Mouse (Mus musculus) hindlimb bud, embryonic 11.5 days (tissue): ENCODE data around the gene Cct8.

Source experiments
- DNase-seq: peaks from one replicate; pipeline ENCODE4 v3.0.0-alpha.2; 2012; ENCODE audit warnings: low read depth, low spot score; ENCODE audit errors: extremely low spot score

Gene Cct8

GRCm38 (mm10) chr16:87445528-87445927 lies 50.1 kb downstream of the Cct8 start:
- DNase-seq = no peak

- DNase-seq = no peak
Observed at GRCm38 (mm10) chr16:87445110-87445509, 50.6 kb downstream of the Cct8 start.

- DNase-seq = no peak
Observed at GRCm38 (mm10) chr16:87444071-87444470, 51.6 kb downstream of the Cct8 start.

- no peak for DNase-seq
Observed at GRCm38 (mm10) chr16:87443245-87443644, 52.4 kb downstream of the Cct8 start.

GRCm38 (mm10) chr16:87442291-87442690 lies 53.4 kb downstream of the Cct8 start:
- DNase-seq = no peak

- DNase-seq = no peak
Observed at GRCm38 (mm10) chr16:87441089-87441488, 54.6 kb downstream of the Cct8 start.

- peak; percentile 76 for DNase-seq
Observed at GRCm38 (mm10) chr16:87440184-87440686, 55.4 kb downstream of the Cct8 start, which contains the start of gene Rwdd2b. Rwdd2b (minus strand) TSS chr16:87440573.

- DNase-seq = no peak
Observed at GRCm38 (mm10) chr16:87438697-87439096, 57.0 kb downstream of the Cct8 start.

- DNase-seq = no peak
Observed at GRCm38 (mm10) chr16:87437096-87437495, 58.6 kb downstream of the Cct8 start.

GRCm38 (mm10) chr16:87435411-87436205 lies 60.1 kb downstream of the Cct8 start:
- DNase-seq = no peak

- DNase-seq = no peak
Observed at GRCm38 (mm10) chr16:87434946-87435345, 60.7 kb downstream of the Cct8 start.

GRCm38 (mm10) chr16:87434266-87434665 lies 61.4 kb downstream of the Cct8 start:
- no peak for DNase-seq
